Mouse (Mus musculus) thymus, adult 2 months (tissue): ENCODE data around the gene Psmd3. TPM values are rescaled to one million over a fixed set of nuclear protein-coding genes. Genes with fewer than 3 reads are reported as not detected.
A peak's percentile ranks its signal among the peaks of the same experiment; 100 is the strongest.
"Not testable (repeated sequence)": the region's sequence is repeated elsewhere in the genome, so short reads cannot be mapped to it uniquely, and the experiment has no call there.

ENCODE experiments used
- DNase-seq: peaks from one replicate; pipeline ENCODE4 v3.0.0; 2021
- H3K27ac ChIP-seq: fragments of 200-500 bp; 2 replicates; pipeline ENCODE4 v1.5.1; 2012; ENCODE audit warnings: low read length, control low read depth; ENCODE audit not compliant: control insufficient read depth, insufficient read depth
- H3K27me3 ChIP-seq: fragments of 200-500 bp; 2 replicates; pipeline ENCODE4 v1.6.1; 2012; ENCODE audit warnings: mild to moderate bottlenecking, low read length, moderate library complexity, mixed read lengths; ENCODE audit not compliant: control insufficient read depth, insufficient read depth
- H3K36me3 ChIP-seq: fragments of 200-500 bp; 2 replicates; pipeline ENCODE4 v1.6.1; 2012; ENCODE audit warnings: mild to moderate bottlenecking, low read length, moderate library complexity; ENCODE audit not compliant: control insufficient read depth, insufficient read depth
- H3K4me1 ChIP-seq: fragments of 200-500 bp; replicated peaks from 2 replicates; pipeline ENCODE4 v1.6.1; 2012; ENCODE audit warnings: low read length; ENCODE audit not compliant: control insufficient read depth, insufficient read depth
- H3K4me3 ChIP-seq: fragments of 200-500 bp; 2 replicates; pipeline ENCODE4 v1.5.1; 2012; ENCODE audit warnings: mild to moderate bottlenecking, low read length, control low read depth, moderate library complexity; ENCODE audit not compliant: control insufficient read depth, insufficient read depth
- CTCF ChIP-seq: fragments of 200-500 bp; IDR thresholded peaks from 2 replicates; pipeline ENCODE4 v1.5.1; 2012; ENCODE audit warnings: mild to moderate bottlenecking, control low read depth, low read length, moderate library complexity, borderline replicate concordance; ENCODE audit not compliant: control insufficient read depth, poor library complexity, insufficient read depth; ENCODE audit errors: extremely low read depth
- POLR2A ChIP-seq: fragments of 200-500 bp; IDR thresholded peaks from 2 replicates; pipeline ENCODE4 v1.6.1; 2012; ENCODE audit warnings: mild to moderate bottlenecking, low read length, control low read depth, moderate library complexity; ENCODE audit not compliant: control insufficient read depth, poor library complexity, insufficient read depth; ENCODE audit errors: extremely low read depth
- WGBS: fragments of 180-500 bp; shearing (Covaris S2); methylation state at CpG from one replicate; pipeline ENCODE4 v1.1.7; 2018; 5-methylcytosine and 5-hydroxymethylcytosine counted together
- polyA plus RNA-seq: library from polyadenylated mRNA; depleted of rRNA; stranded (reverse); fragments of >200 nt; gene quantifications from 2 replicates; pipeline ENCODE4 v1.2.3, GENCODE M21; 2012

The Psmd3 gene
- polyA plus RNA-seq, 1 experiment = 293 TPM

DNA sequence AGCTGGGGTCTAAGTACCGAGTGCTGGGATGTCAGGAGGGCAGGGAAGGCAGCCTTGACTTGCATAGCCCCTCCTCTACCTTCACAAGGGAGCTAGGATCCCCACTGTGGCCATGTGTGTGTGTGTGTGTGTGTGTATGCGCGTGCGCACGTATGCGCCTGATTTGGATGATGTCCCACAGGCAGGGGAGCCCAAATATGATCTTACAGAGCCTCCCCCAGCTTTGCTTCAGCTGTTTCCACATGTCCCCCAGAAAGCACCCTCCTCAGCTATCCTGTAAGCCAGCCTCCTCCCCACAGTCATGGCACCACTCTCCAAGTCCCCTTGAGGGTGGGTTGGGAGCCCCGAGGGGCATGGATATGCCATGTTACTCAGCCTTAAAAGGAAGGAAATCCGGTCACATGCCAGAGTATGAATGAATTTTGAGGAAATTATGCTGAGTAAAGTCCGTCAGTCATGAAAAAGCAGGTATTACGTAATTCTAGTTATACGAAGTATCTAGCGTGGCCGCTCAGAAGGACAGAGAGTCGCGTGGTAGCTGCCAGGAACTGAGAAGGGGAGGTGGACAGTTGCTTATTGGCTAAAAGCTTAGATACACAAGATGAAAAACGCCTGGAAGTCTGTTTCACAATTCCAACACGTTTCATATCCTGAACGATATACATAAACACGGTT is 26.1 kb downstream of the Psmd3 start:
- H3K27me3 ChIP-seq = no peaks in the 10 kb centered on the region
- DNase-seq = no peak
- H3K4me3 ChIP-seq = no peak overlapping the region
- no peak overlapping the region for H3K27ac ChIP-seq
- H3K36me3 ChIP-seq = peaks cover 11% of the 10 kb centered on the region; the same call in 1 of the 2 replicates
- TF ChIP-seq POLR2A = no peak
- TF ChIP-seq CTCF = no peak
- H3K4me1 ChIP-seq = peaks cover 27% of the 10 kb centered on the region
- 82% methylated on average over 19 of the region's 19 CpGs for WGBS

DNA sequence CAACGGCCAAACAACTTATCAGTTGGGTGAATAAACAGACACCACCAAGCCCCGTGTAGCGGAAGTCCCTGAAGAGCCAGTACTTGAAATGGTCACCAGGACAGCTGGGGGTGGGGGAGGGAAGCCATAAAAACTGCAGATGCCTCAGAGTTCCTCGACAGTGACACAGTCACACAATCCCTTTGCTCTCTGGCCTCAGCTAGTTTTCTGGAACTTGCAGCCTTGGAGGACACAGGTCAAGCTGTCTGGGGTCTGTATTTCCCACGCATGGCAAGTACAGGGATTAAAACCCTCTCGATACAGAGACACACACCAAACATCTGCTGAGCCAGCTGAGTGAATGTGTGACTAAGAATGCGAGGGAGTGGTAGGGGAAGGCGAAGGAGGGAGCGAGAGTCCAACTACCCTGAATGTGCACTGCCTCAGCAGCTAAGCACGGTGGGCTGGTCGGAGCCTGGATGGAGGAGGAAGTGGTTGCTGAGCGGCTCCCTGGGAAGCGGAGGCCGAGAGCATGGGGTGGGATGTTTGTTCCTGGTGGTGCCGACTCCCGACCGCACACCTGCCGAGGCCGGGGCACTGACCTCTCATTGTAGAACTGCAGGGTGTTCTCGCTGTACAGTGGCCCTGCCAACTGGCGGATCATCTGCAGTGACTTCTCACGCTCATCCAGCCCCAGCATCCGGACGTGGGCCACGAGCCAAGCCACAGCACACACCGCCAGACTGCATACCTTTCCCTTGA is 26.8 kb downstream of the Psmd3 start:
- H3K27ac ChIP-seq = no peak overlapping the region
- no peaks in the 10 kb centered on the region for H3K27me3 ChIP-seq
- no peak overlapping the region for H3K4me3 ChIP-seq
- peaks cover 11% of the 10 kb centered on the region; the same call in 1 of the 2 replicates for H3K36me3 ChIP-seq
- peaks cover 33% of the 10 kb centered on the region for H3K4me1 ChIP-seq
- TF ChIP-seq CTCF (no peak), POLR2A (no peak)
- WGBS = 23% methylated on average over 26 of the region's 26 CpGs
- DNase-seq = no peak

- Histone ChIP-seq H3K4me3 (no peak overlapping the region), H3K4me1 (peaks cover 39% of the 10 kb centered on the region), H3K27ac (no peak overlapping the region), H3K27me3 (no peaks in the 10 kb centered on the region), H3K36me3 (peaks cover 4% of the 10 kb centered on the region; the same call in 1 of the 2 replicates)
- peak; percentile 74 for DNase-seq
- TF ChIP-seq CTCF (peak; percentile 89), POLR2A (no peak)
- WGBS = 34% methylated on average over 12 of the region's 12 CpGs
Observed at GRCm38 (mm10) chr11:98710416-98711045, 28.2 kb downstream of the Psmd3 start.

DNA sequence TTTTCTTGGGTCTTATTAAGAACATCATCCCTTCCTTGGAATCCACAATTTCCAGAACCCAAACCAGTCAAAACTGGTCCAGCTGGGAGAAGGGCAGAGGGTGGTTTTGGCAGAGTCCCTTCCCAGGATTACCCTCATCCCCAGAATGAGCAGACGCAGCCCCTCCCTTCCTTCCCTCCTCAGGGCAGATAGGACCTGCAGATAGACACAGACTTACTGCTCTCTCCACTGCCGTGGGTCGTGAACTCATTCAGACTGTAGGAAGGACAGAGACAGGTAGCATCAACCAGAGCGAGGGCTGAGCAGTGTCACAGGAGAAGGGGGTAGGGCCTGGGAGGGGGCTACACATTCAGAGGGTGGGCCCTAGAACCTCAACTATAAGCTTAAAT is 28.7 kb downstream of the Psmd3 start:
- Histone ChIP-seq H3K4me3 (no peak overlapping the region), H3K27me3 (no peaks in the 10 kb centered on the region), H3K27ac (no peak overlapping the region), H3K36me3 (peaks cover 9% of the 10 kb centered on the region; the same call in 1 of the 2 replicates), H3K4me1 (peaks cover 39% of the 10 kb centered on the region)
- DNase-seq = no peak
- TF ChIP-seq CTCF (no peak), POLR2A (no peak)
- WGBS = 59% methylated on average over 4 of the region's 4 CpGs

- H3K27ac ChIP-seq, H3K36me3 ChIP-seq, H3K27me3 ChIP-seq, DNase-seq, H3K4me3 ChIP-seq: not testable (repeated sequence)
- H3K4me1 ChIP-seq = peaks cover 39% of the 10 kb centered on the region
- 80% methylated on average over 6 of the region's 6 CpGs for WGBS
Observed at GRCm38 (mm10) chr11:98712009-98712408, 29.7 kb downstream of the Psmd3 start.

DNA sequence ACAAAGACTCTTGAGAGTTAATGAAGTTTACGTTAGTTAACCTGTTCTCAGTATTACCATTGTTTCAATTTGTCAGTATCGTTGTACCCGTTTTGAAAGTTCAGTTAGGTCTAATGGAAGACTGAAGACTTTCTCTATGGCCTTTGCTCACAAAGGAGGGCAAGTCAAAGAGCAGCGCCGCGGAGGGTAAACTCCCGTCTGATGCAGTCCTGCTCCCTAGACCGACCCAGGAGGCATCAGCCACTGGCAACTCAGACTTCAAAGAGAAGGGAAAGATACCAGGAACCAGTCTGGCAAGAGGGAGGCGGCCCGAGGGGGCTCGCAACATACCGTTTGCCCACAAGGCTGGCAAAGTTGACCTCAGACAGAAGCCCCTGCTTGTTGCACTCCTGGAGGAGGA is 31.3 kb downstream of the Psmd3 start:
- Histone ChIP-seq H3K27me3 (no peaks in the 10 kb centered on the region), H3K4me3 (peak overlapping the region; percentile 15; the same call in 1 of the 2 replicates), H3K36me3 (peaks cover 6% of the 10 kb centered on the region; the same call in 1 of the 2 replicates), H3K4me1 (peaks cover 41% of the 10 kb centered on the region), H3K27ac (peak overlapping the region; percentile 26; the same call in 1 of the 2 replicates)
- no peak for TF ChIP-seq POLR2A
- TF ChIP-seq CTCF = no peak
- DNase-seq = no peak
- 21% methylated on average over 12 of the region's 12 CpGs for WGBS
